Mouse (Mus musculus): ENCODE measurements around the gene Klhl35. TPM values are rescaled to one million over a fixed set of nuclear protein-coding genes. Genes with fewer than 3 reads are reported as not detected.

Gene Klhl35
- polyA plus RNA-seq, 1 experiment from 2014 or later: 0.76 TPM

- ATAC-seq: no peak
- Histone ChIP-seq H3K36me3 (ENCODE audit: control insufficient read depth, insufficient read depth) (no peaks in the 10 kb centered on the region), H3K27me3 (replicated peaks; ENCODE audit: control insufficient read depth, insufficient read depth, low read length) (no peaks in the 10 kb centered on the region), H3K4me1 (replicated peaks; ENCODE audit: control insufficient read depth, insufficient read depth, low read length) (no peaks in the 10 kb centered on the region), H3K27ac (ENCODE audit: low read depth, low read length) (no peak overlapping the region), H3K9ac (ENCODE audit: low read depth, low read length) (no peak overlapping the region), H3K9me3 (ENCODE audit: control insufficient read depth) (0 out of 2 replicates have a peak, but pooled peaks cover 3% of the 10 kb centered on the region), H3K4me3 (ENCODE audit: low read depth, low read length) (no peak overlapping the region), H3K4me2 (replicated peaks; ENCODE audit: low read depth) (no peak overlapping the region)
- no peak for TF ChIP-seq CTCF (IDR thresholded peaks at IDR 0.05; ENCODE audit: low read depth)
- WGBS: 24% methylated on average over 8 of the region's 8 CpGs
Measured at GRCm38 (mm10) chr7:99510087-99510501, 44.3 kb downstream of the Klhl35 start.

GRCm38 (mm10) chr7:99516092-99516813 is 50.4 kb downstream of the Klhl35 start:
- ATAC-seq: no peak
- Histone ChIP-seq H3K36me3 (ENCODE audit: control insufficient read depth, insufficient read depth) (no peaks in the 10 kb centered on the region), H3K4me3 (ENCODE audit: low read depth, low read length) (no peak overlapping the region), H3K27me3 (replicated peaks; ENCODE audit: control insufficient read depth, insufficient read depth, low read length) (no peaks in the 10 kb centered on the region), H3K4me2 (replicated peaks; ENCODE audit: low read depth) (no peak overlapping the region), H3K27ac (ENCODE audit: low read depth, low read length) (no peak overlapping the region), H3K9ac (ENCODE audit: low read depth, low read length) (no peak overlapping the region), H3K4me1 (replicated peaks; ENCODE audit: control insufficient read depth, insufficient read depth, low read length) (peaks cover 7% of the 10 kb centered on the region; the same call in 1 of the 2 replicates), H3K9me3 (ENCODE audit: control insufficient read depth) (no peaks in the 10 kb centered on the region)
- WGBS: 71% methylated on average over 9 of the region's 9 CpGs
- TF ChIP-seq CTCF (IDR thresholded peaks at IDR 0.05; ENCODE audit: low read depth): no peak

GRCm38 (mm10) chr7:99516814-99517157 is 51.0 kb downstream of the Klhl35 start:
- H3K4me3 ChIP-seq (ENCODE audit: low read depth, low read length): no peak overlapping the region
- WGBS: 45% methylated on average over 3 of the region's 3 CpGs
- no peaks in the 10 kb centered on the region for H3K36me3 ChIP-seq (ENCODE audit: control insufficient read depth, insufficient read depth)
- no peak overlapping the region for H3K9ac ChIP-seq (ENCODE audit: low read depth, low read length)
- no peaks in the 10 kb centered on the region for H3K27me3 ChIP-seq (replicated peaks; ENCODE audit: control insufficient read depth, insufficient read depth, low read length)
- peaks cover 7% of the 10 kb centered on the region; the same call in 1 of the 2 replicates for H3K4me1 ChIP-seq (replicated peaks; ENCODE audit: control insufficient read depth, insufficient read depth, low read length)
- H3K4me2 ChIP-seq (replicated peaks; ENCODE audit: low read depth): no peak overlapping the region
- no peak for ATAC-seq
- H3K27ac ChIP-seq (ENCODE audit: low read depth, low read length): no peak overlapping the region
- no peak for TF ChIP-seq CTCF (IDR thresholded peaks at IDR 0.05; ENCODE audit: low read depth)
- H3K9me3 ChIP-seq (ENCODE audit: control insufficient read depth): no peaks in the 10 kb centered on the region

- Histone ChIP-seq H3K4me3 (ENCODE audit: low read depth, low read length) (no peak overlapping the region), H3K9ac (ENCODE audit: low read depth, low read length) (no peak overlapping the region), H3K4me2 (replicated peaks; ENCODE audit: low read depth) (no peak overlapping the region), H3K27me3 (replicated peaks; ENCODE audit: control insufficient read depth, insufficient read depth, low read length) (no peaks in the 10 kb centered on the region), H3K9me3 (ENCODE audit: control insufficient read depth) (no peaks in the 10 kb centered on the region), H3K27ac (ENCODE audit: low read depth, low read length) (peak overlapping the region; percentile 22; the same call in 1 of the 2 replicates), H3K4me1 (replicated peaks; ENCODE audit: control insufficient read depth, insufficient read depth, low read length) (peaks cover 7% of the 10 kb centered on the region; the same call in 1 of the 2 replicates), H3K36me3 (ENCODE audit: control insufficient read depth, insufficient read depth) (no peaks in the 10 kb centered on the region)
- ATAC-seq: peak; percentile 70
- 34% methylated on average over 4 of the region's 4 CpGs for WGBS
- no peak for TF ChIP-seq CTCF (IDR thresholded peaks at IDR 0.05; ENCODE audit: low read depth)
Measured at GRCm38 (mm10) chr7:99518954-99519644, 53.3 kb downstream of the Klhl35 start.

- no peaks in the 10 kb centered on the region for H3K36me3 ChIP-seq (ENCODE audit: control insufficient read depth, insufficient read depth)
- H3K4me1 ChIP-seq (replicated peaks; ENCODE audit: control insufficient read depth, insufficient read depth, low read length): peaks cover 7% of the 10 kb centered on the region; the same call in 1 of the 2 replicates
- H3K27ac ChIP-seq (ENCODE audit: low read depth, low read length): no peak overlapping the region
- no peak for TF ChIP-seq CTCF (IDR thresholded peaks at IDR 0.05; ENCODE audit: low read depth)
- WGBS: 56% methylated on average over 8 of the region's 8 CpGs
- no peak overlapping the region for H3K9ac ChIP-seq (ENCODE audit: low read depth, low read length)
- H3K4me2 ChIP-seq (replicated peaks; ENCODE audit: low read depth): no peak overlapping the region
- ATAC-seq: no peak
- H3K9me3 ChIP-seq (ENCODE audit: control insufficient read depth): no peaks in the 10 kb centered on the region
- no peak overlapping the region for H3K4me3 ChIP-seq (ENCODE audit: low read depth, low read length)
- H3K27me3 ChIP-seq (replicated peaks; ENCODE audit: control insufficient read depth, insufficient read depth, low read length): no peaks in the 10 kb centered on the region
Measured at GRCm38 (mm10) chr7:99523121-99523520, 57.3 kb downstream of the Klhl35 start.

Other genes with a start within 250 kb of the Klhl35 start
- gene Mogat2, start 227.4 kb upstream of the Klhl35 start, polyA plus RNA-seq (2015; fragmentation: Nextera tagmentation; extraction: Ambion mirVana): 362 and 402 TPM in 2 replicates
- gene Map6, start 198.6 kb upstream of the Klhl35 start, polyA plus RNA-seq (2015; fragmentation: Nextera tagmentation; extraction: Ambion mirVana): 3.7 and 4.1 TPM in 2 replicates
- gene Serpinh1, start 112.8 kb upstream of the Klhl35 start, polyA plus RNA-seq (2015; fragmentation: Nextera tagmentation; extraction: Ambion mirVana): 199 and 204 TPM in 2 replicates
- gene Gdpd5, start 84.6 kb upstream of the Klhl35 start, polyA plus RNA-seq (2015; fragmentation: Nextera tagmentation; extraction: Ambion mirVana): 15.7 and 16.9 TPM in 2 replicates
- 531 and 541 TPM in 2 replicates for gene Rps3, start 17.7 kb downstream of the Klhl35 start, polyA plus RNA-seq (2015; fragmentation: Nextera tagmentation; extraction: Ambion mirVana)
- gene Arrb1, start 69.5 kb downstream of the Klhl35 start, polyA plus RNA-seq (2015; fragmentation: Nextera tagmentation; extraction: Ambion mirVana): 4.2 and 4.4 TPM in 2 replicates
- 1.4 and 1.9 TPM in 2 replicates for gene Tpbgl, start 161.1 kb downstream of the Klhl35 start, polyA plus RNA-seq (2015; fragmentation: Nextera tagmentation; extraction: Ambion mirVana)
- 2.2 and 3.2 TPM in 2 replicates for gene Slco2b1, start 245.3 kb downstream of the Klhl35 start, polyA plus RNA-seq (2015; fragmentation: Nextera tagmentation; extraction: Ambion mirVana)